Mouse (Mus musculus): ENCODE data around the gene Abca1.

Abca1 gene

DNA sequence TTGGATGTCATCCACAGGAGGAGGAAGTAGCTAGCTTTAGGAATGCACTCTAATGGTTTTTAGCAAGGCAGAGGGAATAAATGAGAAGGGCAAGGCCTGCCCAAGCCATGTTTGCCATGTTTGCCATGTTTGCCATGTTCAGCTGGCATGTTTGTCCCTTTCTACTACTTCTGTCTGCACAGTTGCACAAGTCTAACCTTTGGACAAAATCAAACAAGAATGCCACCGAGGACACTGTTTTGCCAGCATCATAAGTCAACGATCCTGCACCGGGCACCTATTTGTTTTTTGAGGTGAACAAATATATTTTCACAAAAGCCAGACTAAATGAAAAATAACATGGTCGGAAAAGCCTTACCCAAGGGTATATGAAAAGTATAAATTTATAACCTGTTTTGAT lies 149.8 kb downstream of the Abca1 start:
- DNase-seq (ENCODE audit: low spot score in 2 of 2) = no peak

DNA sequence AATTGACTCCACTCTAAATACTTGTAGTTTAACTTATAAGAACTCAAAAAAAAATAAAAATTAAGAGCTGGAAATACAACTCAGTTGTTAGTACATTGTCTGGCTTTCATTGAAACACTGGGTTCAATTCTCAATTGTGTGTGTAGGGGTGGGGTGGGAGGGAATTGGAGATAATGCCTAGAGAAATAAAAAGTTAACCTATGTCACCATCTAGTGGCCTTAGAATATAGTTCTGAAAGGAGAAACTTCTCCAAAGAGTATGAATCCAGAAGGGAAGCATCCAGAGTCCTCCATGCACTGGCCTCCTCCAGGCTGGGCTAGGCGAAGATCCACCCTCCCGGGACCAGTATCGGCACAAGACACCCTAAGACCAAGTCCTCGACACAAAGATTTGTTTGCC lies 150.5 kb downstream of the Abca1 start:
- no peak for DNase-seq (ENCODE audit: low spot score in 2 of 2)

DNA sequence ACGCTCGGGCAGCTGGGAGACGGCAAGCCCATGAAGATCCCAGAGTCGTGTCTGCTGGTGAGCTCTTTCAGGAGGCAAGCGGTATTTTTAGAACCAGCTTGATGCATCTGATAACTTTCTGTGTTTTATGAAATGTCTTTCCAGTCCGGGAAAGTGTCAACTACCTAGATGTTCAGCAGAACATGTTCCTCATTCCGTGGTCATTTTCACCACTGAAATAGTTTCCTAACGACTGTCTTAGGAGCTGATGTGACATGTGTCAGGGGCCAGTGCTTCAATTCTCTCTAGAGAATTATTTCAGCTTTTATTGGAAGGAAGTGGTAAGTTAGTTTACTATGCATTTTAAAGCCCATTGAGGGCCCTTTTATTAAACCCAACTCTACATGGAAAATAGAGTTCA lies 159.5 kb downstream of the Abca1 start:
- no peak for DNase-seq (ENCODE audit: low spot score in 2 of 2)

DNA sequence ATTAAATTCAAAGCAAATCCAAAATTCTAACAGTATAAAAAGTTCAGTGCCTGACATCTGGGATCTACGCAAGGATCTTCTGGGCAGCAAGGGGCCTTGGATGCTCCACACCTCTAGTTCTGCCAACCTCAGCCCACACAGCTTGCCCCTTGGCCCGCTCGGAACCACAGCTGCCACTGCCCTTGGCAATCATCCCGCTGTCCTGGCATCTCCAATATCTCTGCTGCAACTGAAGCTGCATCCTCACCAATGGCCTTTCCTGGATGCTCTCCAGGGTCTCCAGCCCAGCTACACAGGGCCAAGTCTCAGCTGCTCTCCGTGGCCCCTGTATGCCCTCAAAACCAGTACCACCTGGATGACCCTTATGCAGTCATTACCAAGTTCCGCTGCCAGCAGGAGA lies 160.2 kb downstream of the Abca1 start:
- DNase-seq (ENCODE audit: low spot score in 2 of 2) = no peak

DNA sequence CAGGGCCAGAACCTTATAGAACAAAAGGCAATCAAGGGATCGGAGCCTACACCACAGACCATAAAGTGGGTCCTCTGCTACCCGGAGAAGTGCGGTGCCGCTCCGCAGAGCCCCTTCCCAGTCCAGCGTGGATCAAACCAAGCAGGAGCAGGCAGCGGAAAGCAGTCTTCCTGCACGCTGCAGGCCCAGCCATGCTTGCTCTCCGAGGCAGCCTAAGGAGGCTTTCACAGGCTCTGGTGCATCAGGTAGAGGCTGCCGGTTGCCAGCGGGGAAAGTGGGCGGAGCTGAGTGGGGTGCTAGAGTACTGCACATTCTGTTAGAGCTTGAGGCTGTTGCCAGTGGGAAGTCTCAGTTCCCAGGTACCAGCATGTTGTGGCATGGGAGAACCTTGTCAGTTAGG lies 170.4 kb downstream of the Abca1 start, which contains the start of gene Nipsnap3a:
Nipsnap3a (plus strand) TSS at position 25 of the 400 bp plus-strand sequence.
- no peak for DNase-seq (ENCODE audit: low spot score in 2 of 2)

DNA sequence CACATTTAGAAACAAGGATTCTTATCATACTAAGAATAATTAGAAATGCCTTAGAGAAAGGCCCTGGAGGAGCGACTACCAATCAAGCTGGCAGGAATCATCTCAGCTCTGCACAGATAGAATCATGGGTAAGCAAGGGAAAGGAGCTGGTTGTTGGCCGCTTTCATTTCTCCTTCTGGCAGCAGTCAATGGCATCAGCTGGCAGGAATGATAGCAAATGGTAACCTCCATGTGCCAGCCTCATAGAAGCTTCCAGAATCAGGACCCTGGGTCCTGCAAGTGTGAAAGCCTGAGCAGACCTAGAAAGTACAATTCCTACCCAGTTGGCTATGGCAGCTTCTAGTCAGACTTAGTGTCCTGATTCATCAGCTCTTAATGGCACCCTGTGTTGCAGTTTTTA lies 173.4 kb downstream of the Abca1 start:
- DNase-seq (ENCODE audit: low spot score in 2 of 2) = no peak

DNA sequence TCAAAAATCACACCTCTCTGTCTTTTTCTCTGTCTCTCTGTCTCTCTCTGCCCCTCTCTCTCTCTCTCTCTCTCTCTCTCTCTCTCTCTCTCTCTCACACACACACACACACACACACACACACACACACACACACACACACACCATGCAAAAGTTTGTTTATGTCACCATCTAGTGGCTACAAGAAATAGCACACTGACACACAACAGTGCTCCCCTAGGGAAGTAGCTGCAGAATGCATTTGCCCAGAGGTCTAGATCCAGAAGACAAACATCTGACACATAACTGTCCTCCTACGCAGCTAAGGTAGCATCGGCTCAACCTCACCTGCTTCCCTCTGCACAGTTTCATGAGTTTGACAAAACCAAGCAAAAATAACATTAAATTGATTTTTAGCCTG lies 174.5 kb downstream of the Abca1 start:
- no peak for DNase-seq (ENCODE audit: low spot score in 2 of 2)

Measured in left cerebral cortex, adult 9 months (tissue).